Mouse (Mus musculus) spleen, postnatal 10 days (tissue): ENCODE measurements around the gene Ptprq.

Experiments
- DNase-seq, 2 experiments: peaks; one replicate each; pipeline ENCODE4 v3.0.0; 2021 to 2022; ENCODE audit warnings: low spot score in 2 of 2

The Ptprq gene

GRCm38 (mm10) chr10:107649687-107650086 is 70.2 kb downstream of the Ptprq start:
- no peak for DNase-seq

GRCm38 (mm10) chr10:107628104-107628503 is 91.7 kb downstream of the Ptprq start:
- DNase-seq, result no peak

- no peak for DNase-seq
Observed at GRCm38 (mm10) chr10:107626648-107627047, 93.2 kb downstream of the Ptprq start.

- DNase-seq, result no peak
Observed at GRCm38 (mm10) chr10:107624211-107624610, 95.6 kb downstream of the Ptprq start.

GRCm38 (mm10) chr10:107615460-107615859 is 104.4 kb downstream of the Ptprq start:
- DNase-seq, result no peak

GRCm38 (mm10) chr10:107601371-107601770 is 118.5 kb downstream of the Ptprq start:
- DNase-seq, result no peak

GRCm38 (mm10) chr10:107583360-107583759 is 136.5 kb downstream of the Ptprq start:
- DNase-seq, result no peak

- DNase-seq, result no peak
Observed at GRCm38 (mm10) chr10:107569044-107569443, 150.8 kb downstream of the Ptprq start.

- DNase-seq, result no peak
Observed at GRCm38 (mm10) chr10:107568261-107568660, 151.6 kb downstream of the Ptprq start.

GRCm38 (mm10) chr10:107562875-107563274 is 157.0 kb downstream of the Ptprq start:
- no peak for DNase-seq

- no peak for DNase-seq
Observed at GRCm38 (mm10) chr10:107560881-107561280, 159.0 kb downstream of the Ptprq start.

- no peak for DNase-seq
Observed at GRCm38 (mm10) chr10:107543026-107543425, 176.8 kb downstream of the Ptprq start.

- no peak for DNase-seq
Observed at GRCm38 (mm10) chr10:107528758-107529157, 191.1 kb downstream of the Ptprq start.

- no peak for DNase-seq
Observed at GRCm38 (mm10) chr10:107519216-107519615, 200.6 kb downstream of the Ptprq start.

GRCm38 (mm10) chr10:107516641-107517040 is 203.2 kb downstream of the Ptprq start:
- no peak for DNase-seq

GRCm38 (mm10) chr10:107514735-107515134 is 205.1 kb downstream of the Ptprq start:
- no peak for DNase-seq

- no peak for DNase-seq
Observed at GRCm38 (mm10) chr10:107506397-107506796, 213.5 kb downstream of the Ptprq start.

GRCm38 (mm10) chr10:107503430-107503829 is 216.4 kb downstream of the Ptprq start:
- DNase-seq, result no peak

- no peak for DNase-seq
Observed at GRCm38 (mm10) chr10:107502193-107502592, 217.7 kb downstream of the Ptprq start.

- no peak for DNase-seq
Observed at GRCm38 (mm10) chr10:107499656-107500055, 220.2 kb downstream of the Ptprq start.

GRCm38 (mm10) chr10:107496402-107496801 is 223.4 kb downstream of the Ptprq start:
- DNase-seq, result no peak

- no peak for DNase-seq
Observed at GRCm38 (mm10) chr10:107494568-107494967, 225.3 kb downstream of the Ptprq start, which contains the start of gene Myf6. Gene Myf6 (minus strand): TSS chr10:107494737.

GRCm38 (mm10) chr10:107493580-107494474 is 226.0 kb downstream of the Ptprq start:
- DNase-seq, result no peak
